Mouse (Mus musculus): ENCODE results near the gene Wdr90. TPM values are rescaled to one million over a fixed set of nuclear protein-coding genes. Genes with fewer than 3 reads are reported as not detected.

The Wdr90 gene
- polyA plus RNA-seq, 1 experiment, result 11.4 TPM

DNA sequence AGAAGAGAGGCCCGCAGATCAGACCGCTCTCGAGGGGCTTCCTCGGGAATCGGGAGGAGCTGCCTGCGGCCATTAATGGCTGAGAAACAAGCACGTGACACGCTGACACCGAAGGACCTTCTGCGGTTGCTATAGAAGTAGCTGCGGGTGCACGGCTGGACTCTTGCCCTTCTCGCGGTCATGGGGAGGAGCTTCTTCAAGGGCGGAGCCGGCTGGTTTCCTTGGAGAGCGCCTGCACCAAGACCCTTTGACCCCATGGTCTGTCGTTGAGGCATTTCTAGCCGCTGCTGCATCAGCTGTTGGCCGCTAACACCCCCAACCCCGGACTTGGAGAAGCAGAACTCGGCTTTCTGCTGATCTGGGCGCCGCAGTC, 28.0 kb downstream of the Wdr90 start, which contains the start of gene Stub1:
Stub1 (minus strand) TSS at position 114 of the 373 bp plus-strand sequence.
- H3K4me1 ChIP-seq (ENCODE audit: control insufficient read depth, insufficient read depth, low read length), result peaks cover 14% of the 10 kb centered on the region
- peak within 1 kb of the TSS; percentile 94 for H3K27ac ChIP-seq (ENCODE audit: insufficient read depth, low read length)
- peak within 1 kb of the TSS; percentile 86 for H3K4me3 ChIP-seq (ENCODE audit: insufficient read depth, low read length)
- peak; percentile 23; the same call in 1 of the 2 replicates for TF ChIP-seq POLR2A (IDR thresholded peaks at IDR 0.05; ENCODE audit: low read depth, low read length)
- TF ChIP-seq CTCF (IDR thresholded peaks at IDR 0.05; ENCODE audit: borderline replicate concordance, insufficient read depth, low read length), result no peak

DNA sequence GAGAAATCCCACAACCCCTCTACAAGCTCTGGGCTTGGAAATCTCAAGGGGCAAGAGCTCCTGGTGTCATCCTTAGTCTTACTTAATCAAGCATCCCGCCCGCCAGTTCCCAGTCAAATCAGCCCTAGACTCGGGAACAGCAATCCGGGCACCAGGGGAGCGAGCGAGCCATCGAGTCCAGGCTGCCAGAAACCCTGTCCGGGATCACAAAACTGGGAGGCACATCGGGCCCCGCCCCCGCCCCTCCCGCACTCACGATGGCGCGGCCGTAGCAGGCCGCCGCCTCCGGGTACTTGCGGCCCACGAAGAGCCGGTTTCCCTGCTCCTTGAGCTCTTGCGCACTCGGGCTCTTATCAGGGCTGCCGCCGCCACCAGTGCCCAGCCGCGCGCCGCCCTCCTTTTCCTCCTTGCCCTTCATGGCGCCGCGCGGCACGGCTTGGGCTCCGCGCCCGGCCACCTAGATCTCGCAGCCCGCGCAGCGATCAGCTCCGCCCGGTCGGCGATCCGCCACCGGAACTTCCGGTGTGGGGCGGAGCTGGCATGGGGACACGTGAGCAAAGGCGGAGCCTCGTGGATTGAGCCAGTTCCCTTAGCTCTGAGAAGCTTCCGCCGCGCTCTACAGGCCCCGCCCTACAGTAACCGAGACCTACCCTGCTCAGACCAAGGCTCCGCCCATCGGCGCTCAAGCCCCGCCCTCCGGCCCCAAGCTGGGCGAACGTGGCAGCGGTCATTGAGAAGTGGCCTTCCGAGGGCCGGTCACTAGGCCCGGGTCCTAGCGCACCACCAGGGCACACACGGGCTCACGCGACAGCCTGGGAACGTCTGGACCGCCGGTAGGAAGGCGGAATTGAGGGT, 28.6 kb downstream of the Wdr90 start:
- Histone ChIP-seq H3K27ac (ENCODE audit: insufficient read depth, low read length) (peak overlapping the region; percentile 94), H3K4me1 (ENCODE audit: control insufficient read depth, insufficient read depth, low read length) (peaks cover 14% of the 10 kb centered on the region), H3K4me3 (ENCODE audit: insufficient read depth, low read length) (peak overlapping the region; percentile 86)
- no peak for TF ChIP-seq CTCF (IDR thresholded peaks at IDR 0.05; ENCODE audit: borderline replicate concordance, insufficient read depth, low read length)
- peak; percentile 83 for TF ChIP-seq POLR2A (IDR thresholded peaks at IDR 0.05; ENCODE audit: low read depth, low read length)

DNA sequence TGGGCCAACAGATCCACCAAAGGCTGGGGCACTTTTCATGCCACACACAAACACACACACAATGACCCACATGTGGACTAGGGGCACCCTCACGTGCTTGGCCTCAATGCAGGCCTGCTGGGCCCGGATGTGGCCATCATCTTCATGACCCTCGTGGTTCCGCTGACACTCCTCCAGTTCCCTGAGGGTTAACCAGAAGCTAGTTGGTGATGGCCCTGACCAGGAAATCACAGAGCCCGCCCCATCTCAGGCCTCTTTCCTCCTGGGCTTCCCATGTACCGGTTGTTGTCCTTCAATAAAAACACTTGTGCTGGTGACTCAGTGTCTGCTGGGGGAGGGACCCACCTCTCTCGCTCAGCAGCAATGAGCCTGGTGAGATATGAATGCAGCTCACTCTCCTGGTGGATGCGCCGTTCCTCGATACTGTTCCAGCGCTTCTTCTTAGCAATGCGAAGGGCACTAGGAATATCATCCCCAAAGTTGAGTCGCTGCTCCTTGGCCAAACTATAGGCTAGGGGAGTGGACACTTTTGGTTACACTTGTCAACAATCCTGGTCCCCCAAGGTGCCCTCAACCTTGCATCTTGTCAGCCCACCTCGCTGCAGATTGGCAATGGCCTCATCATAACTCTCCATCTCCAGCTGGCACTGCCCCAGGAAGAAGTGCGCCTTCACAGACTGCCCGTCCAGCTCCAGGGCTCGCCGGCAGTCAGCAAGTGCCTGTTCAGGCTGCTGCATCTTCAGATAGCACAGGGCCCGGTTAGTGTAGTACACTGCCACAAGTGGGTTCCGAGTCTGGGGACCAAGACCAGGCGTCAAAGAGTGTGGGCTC, 29.6 kb downstream of the Wdr90 start:
- H3K4me1 ChIP-seq (ENCODE audit: control insufficient read depth, insufficient read depth, low read length), result peaks cover 12% of the 10 kb centered on the region
- peak overlapping the region; percentile 77 for H3K27ac ChIP-seq (ENCODE audit: insufficient read depth, low read length)
- TF ChIP-seq POLR2A (IDR thresholded peaks at IDR 0.05; ENCODE audit: low read depth, low read length) (peak; percentile 22), CTCF (IDR thresholded peaks at IDR 0.05; ENCODE audit: borderline replicate concordance, insufficient read depth, low read length) (no peak)
- peak overlapping the region; percentile 86 for H3K4me3 ChIP-seq (ENCODE audit: insufficient read depth, low read length)

DNA sequence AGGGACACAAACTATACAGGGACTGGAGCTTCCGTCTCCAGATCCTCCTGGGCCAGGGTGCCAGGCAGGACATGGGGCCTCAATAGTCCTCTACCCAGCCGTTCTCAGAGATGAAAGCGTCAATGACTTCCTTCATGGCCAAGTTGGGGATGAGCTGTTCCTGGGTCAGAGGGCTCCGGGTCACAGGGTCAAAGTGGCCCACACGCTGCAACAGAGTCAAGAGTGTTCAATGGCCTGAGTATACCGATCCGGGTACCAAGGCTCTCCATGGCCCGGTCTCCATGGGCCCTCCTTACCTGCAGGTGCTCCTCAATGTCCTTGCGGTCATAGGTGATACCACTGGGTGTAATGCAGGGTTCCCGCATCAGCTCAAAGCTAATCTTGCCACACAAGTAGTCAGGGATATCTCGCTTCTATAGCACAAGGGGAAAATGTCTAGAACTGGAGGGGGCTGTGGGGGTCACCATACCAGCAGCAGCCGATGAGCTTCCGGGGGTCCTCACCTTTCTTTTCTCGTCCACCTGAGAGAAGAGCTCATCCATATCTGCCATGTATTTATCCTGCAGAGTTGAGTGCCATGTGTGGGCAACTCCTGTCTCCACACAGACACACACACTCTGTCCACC, 30.4 kb downstream of the Wdr90 start:
- Histone ChIP-seq H3K4me3 (ENCODE audit: insufficient read depth, low read length) (peak overlapping the region; percentile 86), H3K27ac (ENCODE audit: insufficient read depth, low read length) (no peak overlapping the region), H3K4me1 (ENCODE audit: control insufficient read depth, insufficient read depth, low read length) (peaks cover 7% of the 10 kb centered on the region)
- TF ChIP-seq POLR2A (IDR thresholded peaks at IDR 0.05; ENCODE audit: low read depth, low read length) (peak; percentile 23; the same call in 1 of the 2 replicates), CTCF (IDR thresholded peaks at IDR 0.05; ENCODE audit: borderline replicate concordance, insufficient read depth, low read length) (no peak)

DNA sequence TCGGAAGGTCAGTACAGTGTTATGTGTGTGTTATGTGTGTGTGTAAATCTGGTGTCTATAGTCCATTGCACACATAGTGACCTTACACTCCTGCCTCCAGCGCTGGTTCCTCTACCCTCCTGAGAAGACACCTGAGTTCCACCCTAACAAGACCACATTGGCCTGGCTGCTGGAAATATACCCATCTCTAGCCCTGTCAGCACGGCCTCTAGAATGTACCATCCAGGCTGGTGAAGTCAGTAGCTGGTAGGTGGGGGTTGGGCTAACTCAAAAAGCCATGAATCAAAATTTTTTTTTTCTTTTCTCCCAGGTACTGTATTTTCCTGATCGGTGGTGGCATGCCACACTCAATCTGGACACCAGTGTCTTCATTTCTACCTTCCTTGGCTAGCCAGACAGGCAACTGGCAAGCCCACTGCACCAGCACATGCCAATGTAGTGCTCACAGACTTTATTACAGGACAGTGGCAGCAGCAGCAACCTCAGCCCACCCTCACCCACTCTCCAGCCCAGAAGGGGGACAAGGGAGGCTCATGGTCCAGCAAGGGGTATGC, 31.0 kb downstream of the Wdr90 start:
- Histone ChIP-seq H3K27ac (ENCODE audit: insufficient read depth, low read length) (no peak overlapping the region), H3K4me3 (ENCODE audit: insufficient read depth, low read length) (no peak overlapping the region), H3K4me1 (ENCODE audit: control insufficient read depth, insufficient read depth, low read length) (peaks cover 7% of the 10 kb centered on the region; the same call in 1 of the 2 replicates)
- no peak for TF ChIP-seq CTCF (IDR thresholded peaks at IDR 0.05; ENCODE audit: borderline replicate concordance, insufficient read depth, low read length)
- no peak; the same call in 1 of the 2 replicates for TF ChIP-seq POLR2A (IDR thresholded peaks at IDR 0.05; ENCODE audit: low read depth, low read length)

DNA sequence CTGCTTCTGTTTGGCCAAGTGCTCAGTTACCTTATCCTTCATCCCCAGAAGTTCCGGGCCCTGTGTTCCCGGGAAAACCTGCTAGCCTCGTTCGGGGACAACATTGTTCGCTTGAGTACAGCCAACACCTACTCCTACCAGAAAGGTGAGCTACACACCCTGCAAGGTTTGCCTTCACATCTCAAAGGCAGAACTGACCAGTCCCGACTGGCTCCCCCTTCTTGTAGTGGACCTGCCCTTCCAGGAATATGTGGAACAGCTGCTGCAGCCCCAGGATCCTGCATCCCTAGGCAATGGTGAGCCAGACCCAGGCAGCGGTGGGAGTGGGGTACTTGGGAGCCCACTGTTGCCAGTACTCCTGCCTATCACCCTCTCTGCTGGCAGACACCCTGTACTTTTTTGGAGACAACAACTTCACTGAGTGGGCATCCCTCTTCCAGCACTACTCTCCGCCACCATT, 31.7 kb downstream of the Wdr90 start:
- Histone ChIP-seq H3K4me1 (ENCODE audit: control insufficient read depth, insufficient read depth, low read length) (peaks cover 3% of the 10 kb centered on the region; the same call in 1 of the 2 replicates), H3K4me3 (ENCODE audit: insufficient read depth, low read length) (peak overlapping the region; percentile 44), H3K27ac (ENCODE audit: insufficient read depth, low read length) (0 out of 2 replicates have a peak overlapping the region, but pooled peaks have one; percentile 59)
- TF ChIP-seq CTCF (IDR thresholded peaks at IDR 0.05; ENCODE audit: borderline replicate concordance, insufficient read depth, low read length), result no peak
- peak; percentile 49; the same call in 1 of the 2 replicates for TF ChIP-seq POLR2A (IDR thresholded peaks at IDR 0.05; ENCODE audit: low read depth, low read length)

DNA sequence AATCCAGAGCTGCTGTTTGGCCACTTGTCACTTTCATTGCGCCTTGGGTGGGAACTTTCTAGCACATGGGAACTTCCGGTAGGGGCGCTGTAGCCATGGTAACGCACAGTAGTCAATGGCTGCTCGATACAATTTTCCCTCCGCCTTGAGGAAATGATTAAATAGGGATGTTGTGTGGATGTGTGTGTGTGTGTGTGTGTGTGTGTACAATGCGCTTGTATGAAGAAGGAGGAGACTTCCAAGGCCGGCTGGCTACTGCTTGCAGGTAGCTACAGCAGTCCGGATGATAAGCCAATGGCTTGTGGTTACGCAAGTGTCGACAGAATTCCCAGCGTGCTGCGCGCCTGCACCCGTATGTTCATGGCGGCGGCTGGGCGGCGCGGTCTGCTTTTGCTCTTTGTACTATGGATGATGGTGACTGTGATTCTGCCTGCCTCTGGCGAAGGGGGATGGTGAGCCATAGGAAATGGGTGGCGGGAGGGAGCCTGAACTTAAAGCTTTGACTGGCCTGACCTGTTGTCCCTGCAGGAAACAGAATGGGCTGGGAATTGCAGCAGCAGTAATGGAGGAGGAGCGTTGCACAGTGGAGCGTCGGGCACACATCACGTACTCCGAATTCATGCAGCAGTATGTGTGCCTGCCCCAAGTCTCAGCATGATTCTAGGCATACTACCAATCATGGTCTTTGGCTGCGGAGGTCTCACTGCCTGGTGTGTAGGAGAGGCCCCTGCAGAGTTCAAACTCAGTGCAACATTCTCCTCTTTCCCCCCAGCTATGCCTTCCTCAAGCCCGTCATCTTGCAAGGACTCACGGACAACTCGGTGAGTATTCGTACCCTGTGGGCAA, 32.4 kb downstream of the Wdr90 start, which contains the start of gene Jmjd8:
Jmjd8 (plus strand) TSS at position 156 of the 846 bp plus-strand sequence.
- Histone ChIP-seq H3K27ac (ENCODE audit: insufficient read depth, low read length) (peak within 1 kb of the TSS; percentile 59), H3K4me1 (ENCODE audit: control insufficient read depth, insufficient read depth, low read length) (peaks cover 7% of the 10 kb centered on the region; the same call in 1 of the 2 replicates), H3K4me3 (ENCODE audit: insufficient read depth, low read length) (peak within 1 kb of the TSS; percentile 44)
- TF ChIP-seq POLR2A (IDR thresholded peaks at IDR 0.05; ENCODE audit: low read depth, low read length), result peak; percentile 86
- peak; percentile 10; the same call in 1 of the 2 replicates for TF ChIP-seq CTCF (IDR thresholded peaks at IDR 0.05; ENCODE audit: borderline replicate concordance, insufficient read depth, low read length)

DNA sequence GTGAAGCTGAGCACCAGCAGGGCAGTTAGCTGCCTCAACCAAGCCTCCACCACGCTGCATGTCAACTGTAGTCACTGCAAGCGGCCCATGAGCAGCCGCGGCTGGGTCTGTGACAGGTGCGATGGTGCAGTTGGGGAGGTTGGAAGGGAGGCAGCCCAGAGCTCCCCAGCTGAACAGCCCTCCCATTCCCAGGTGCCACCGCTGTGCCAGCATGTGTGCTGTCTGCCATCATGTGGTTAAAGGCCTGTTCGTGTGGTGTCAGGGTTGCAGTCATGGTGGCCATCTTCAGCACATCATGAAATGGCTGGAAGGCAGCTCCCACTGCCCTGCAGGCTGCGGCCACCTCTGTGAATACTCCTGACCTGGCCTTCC, 33.1 kb downstream of the Wdr90 start:
- H3K27ac ChIP-seq (ENCODE audit: insufficient read depth, low read length), result no peak overlapping the region
- no peak overlapping the region for H3K4me3 ChIP-seq (ENCODE audit: insufficient read depth, low read length)
- TF ChIP-seq CTCF (IDR thresholded peaks at IDR 0.05; ENCODE audit: borderline replicate concordance, insufficient read depth, low read length) (no peak), POLR2A (IDR thresholded peaks at IDR 0.05; ENCODE audit: low read depth, low read length) (no peak)
- H3K4me1 ChIP-seq (ENCODE audit: control insufficient read depth, insufficient read depth, low read length), result peaks cover 7% of the 10 kb centered on the region; the same call in 1 of the 2 replicates

All from embryonic fibroblast, embryonic 13.5 days (primary cell).